Mouse (Mus musculus) liver, embryonic 15.5 days (tissue): Measurements from ENCODE around the gene Akr1c13. TPM values are rescaled to one million over a fixed set of nuclear protein-coding genes. Genes with fewer than 3 reads are reported as not detected.
"Not testable (repeated sequence)": the region's sequence is repeated elsewhere in the genome, so short reads cannot be mapped to it uniquely, and the experiment has no call there.

Experiments used
- ATAC-seq: fragments of 200-750 bp; cut with Nextera tagmentation; 2 replicates; pipeline ENCODE4 v1.8.0; 2017; ENCODE audit warnings: moderate number of reproducible peaks, mild to moderate bottlenecking, moderate library complexity; ENCODE audit not compliant: insufficient read depth
- H3K27ac ChIP-seq: fragments of 300-500 bp; sonication (generic); replicated peaks from 2 replicates; pipeline ENCODE4 v1.5.1; 2015; ENCODE audit warnings: mild to moderate bottlenecking, inconsistent platforms
- H3K27me3 ChIP-seq: fragments of 300-500 bp; sonication (generic); 2 replicates; pipeline ENCODE4 v1.6.1; 2015; ENCODE audit warnings: mild to moderate bottlenecking, inconsistent platforms
- H3K36me3 ChIP-seq: fragments of 300-500 bp; sonication (generic); replicated peaks from 2 replicates; pipeline ENCODE4 v1.6.1; 2015; ENCODE audit warnings: moderate library complexity, mild to moderate bottlenecking, inconsistent platforms
- H3K4me1 ChIP-seq: fragments of 300-500 bp; sonication (generic); replicated peaks from 2 replicates; pipeline ENCODE4 v1.6.1; 2015; ENCODE audit warnings: inconsistent platforms
- H3K4me2 ChIP-seq: fragments of 300-500 bp; sonication (generic); 2 replicates; pipeline ENCODE4 v1.6.1; 2015; ENCODE audit warnings: moderate library complexity, mild to moderate bottlenecking, inconsistent platforms
- H3K4me3 ChIP-seq: fragments of 300-500 bp; sonication (generic); replicated peaks from 2 replicates; pipeline ENCODE4 v1.5.1; 2015; ENCODE audit warnings: mild to moderate bottlenecking, inconsistent platforms
- H3K9ac ChIP-seq: fragments of 300-500 bp; sonication (generic); 2 replicates; pipeline ENCODE4 v1.6.1; 2015; ENCODE audit warnings: moderate library complexity, mild to moderate bottlenecking, inconsistent platforms
- H3K9me3 ChIP-seq: fragments of 300-500 bp; sonication (generic); replicated peaks from 2 replicates; pipeline ENCODE4 v1.6.1; 2016; ENCODE audit warnings: inconsistent platforms
- WGBS: fragments of 180-500 bp; shearing (Covaris S2); methylation state at CpG from one replicate; pipeline ENCODE4 v1.1.7; 2015; ENCODE audit warnings: mixed read lengths; ENCODE audit not compliant: insufficient replicate concordance; 5-methylcytosine and 5-hydroxymethylcytosine counted together
- polyA plus RNA-seq: library from polyadenylated mRNA; unstranded; fragments of >200 nt; fragmentation: Nextera tagmentation; extraction: Ambion mirVana; gene quantifications from 2 replicates; pipeline ENCODE4 v1.2.1, GENCODE M21; 2015

Akr1c13 gene
- polyA plus RNA-seq, 1 experiment from 2014 or later, result 44.6 TPM

GRCm38 (mm10) chr13:4192511-4192910, 1.6 kb downstream of the Akr1c13 start:
- Histone ChIP-seq H3K9ac (no peak overlapping the region), H3K4me1 (no peaks in the 10 kb centered on the region), H3K4me3 (0 out of 2 replicates have a peak overlapping the region, but pooled peaks have one; percentile 2), H3K27me3 (no peaks in the 10 kb centered on the region), H3K9me3 (no peaks in the 10 kb centered on the region), H3K4me2 (no peak overlapping the region), H3K36me3 (no peaks in the 10 kb centered on the region), H3K27ac (no peak overlapping the region)
- no peak for ATAC-seq
- 33% methylated on average over 3 of the region's 3 CpGs for WGBS

- no peak overlapping the region for H3K4me3 ChIP-seq
- H3K27me3 ChIP-seq, result no peaks in the 10 kb centered on the region
- no peak overlapping the region for H3K27ac ChIP-seq
- no peaks in the 10 kb centered on the region for H3K36me3 ChIP-seq
- no peaks in the 10 kb centered on the region for H3K4me1 ChIP-seq
- no peak overlapping the region for H3K9ac ChIP-seq
- H3K9me3 ChIP-seq, result no peaks in the 10 kb centered on the region
- H3K4me2 ChIP-seq, result no peak overlapping the region
- peak; percentile 54; the same call in 1 of the 2 replicates for ATAC-seq
- 16% methylated on average over 1 of the region's 1 CpGs for WGBS
These were observed 15.4 kb downstream of the Akr1c13 start for GRCm38 (mm10) chr13:4206147-4206903.

- Histone ChIP-seq H3K4me3 (no peak overlapping the region), H3K27ac (no peak overlapping the region), H3K9ac (no peak overlapping the region), H3K36me3 (no peaks in the 10 kb centered on the region), H3K4me2 (no peak overlapping the region), H3K9me3 (no peaks in the 10 kb centered on the region), H3K4me1 (no peaks in the 10 kb centered on the region), H3K27me3 (no peaks in the 10 kb centered on the region)
- WGBS, result 68% methylated on average over 20 of the region's 20 CpGs
- no peak for ATAC-seq
These were observed 20.8 kb downstream of the Akr1c13 start for GRCm38 (mm10) chr13:4211560-4212299.

DNA sequence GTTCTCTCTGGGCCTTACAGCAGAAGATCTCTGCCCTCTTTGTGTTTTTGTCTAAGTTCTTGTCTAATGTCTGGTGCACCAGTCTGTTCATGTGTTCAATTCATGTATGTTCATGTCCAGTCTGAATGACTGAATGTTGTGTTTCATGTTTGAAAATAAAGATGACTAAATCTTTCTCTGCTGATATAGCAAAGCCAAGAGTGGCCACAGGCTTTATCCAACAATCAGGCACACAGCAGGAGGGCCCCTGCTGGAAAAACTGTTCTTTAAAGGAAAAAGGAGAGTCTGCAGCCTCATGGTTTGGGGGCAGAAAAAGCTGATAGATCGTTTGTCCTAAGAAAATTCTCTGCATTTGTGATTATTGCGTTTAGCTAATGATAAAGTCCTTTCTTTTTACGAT, 21.4 kb downstream of the Akr1c13 start:
- no peaks in the 10 kb centered on the region for H3K27me3 ChIP-seq
- no peaks in the 10 kb centered on the region for H3K4me1 ChIP-seq
- 50% methylated on average over 3 of the region's 3 CpGs for WGBS
- H3K9ac ChIP-seq, result no peak overlapping the region
- no peak for ATAC-seq
- H3K4me3 ChIP-seq, result no peak overlapping the region
- no peaks in the 10 kb centered on the region for H3K36me3 ChIP-seq
- H3K27ac ChIP-seq, result no peak overlapping the region
- H3K4me2 ChIP-seq, result no peak overlapping the region
- no peaks in the 10 kb centered on the region for H3K9me3 ChIP-seq

- not testable (repeated sequence) for H3K27ac ChIP-seq, H3K4me1 ChIP-seq, H3K9ac ChIP-seq, H3K36me3 ChIP-seq, H3K9me3 ChIP-seq, H3K4me3 ChIP-seq, H3K27me3 ChIP-seq, ATAC-seq, H3K4me2 ChIP-seq
- 60% methylated on average over 1 of the region's 1 CpGs for WGBS
These were observed 24.5 kb downstream of the Akr1c13 start for GRCm38 (mm10) chr13:4215496-4215895.

GRCm38 (mm10) chr13:4228441-4228840, 37.5 kb downstream of the Akr1c13 start, which contains the start of gene Akr1c19:
Gene Akr1c19 (plus strand): TSS chr13:4228700.
- Histone ChIP-seq H3K36me3 (no peaks in the 10 kb centered on the region), H3K4me3 (no peak within 1 kb of the TSS), H3K27me3 (no peaks in the 10 kb centered on the region), H3K9me3 (no peaks in the 10 kb centered on the region), H3K9ac (no peak within 1 kb of the TSS), H3K27ac (no peak within 1 kb of the TSS), H3K4me2 (no peak within 1 kb of the TSS), H3K4me1 (no peaks in the 10 kb centered on the region; the same call in 1 of the 2 replicates)
- 29% methylated on average over 1 of the region's 1 CpGs for WGBS
- no peak for ATAC-seq

DNA sequence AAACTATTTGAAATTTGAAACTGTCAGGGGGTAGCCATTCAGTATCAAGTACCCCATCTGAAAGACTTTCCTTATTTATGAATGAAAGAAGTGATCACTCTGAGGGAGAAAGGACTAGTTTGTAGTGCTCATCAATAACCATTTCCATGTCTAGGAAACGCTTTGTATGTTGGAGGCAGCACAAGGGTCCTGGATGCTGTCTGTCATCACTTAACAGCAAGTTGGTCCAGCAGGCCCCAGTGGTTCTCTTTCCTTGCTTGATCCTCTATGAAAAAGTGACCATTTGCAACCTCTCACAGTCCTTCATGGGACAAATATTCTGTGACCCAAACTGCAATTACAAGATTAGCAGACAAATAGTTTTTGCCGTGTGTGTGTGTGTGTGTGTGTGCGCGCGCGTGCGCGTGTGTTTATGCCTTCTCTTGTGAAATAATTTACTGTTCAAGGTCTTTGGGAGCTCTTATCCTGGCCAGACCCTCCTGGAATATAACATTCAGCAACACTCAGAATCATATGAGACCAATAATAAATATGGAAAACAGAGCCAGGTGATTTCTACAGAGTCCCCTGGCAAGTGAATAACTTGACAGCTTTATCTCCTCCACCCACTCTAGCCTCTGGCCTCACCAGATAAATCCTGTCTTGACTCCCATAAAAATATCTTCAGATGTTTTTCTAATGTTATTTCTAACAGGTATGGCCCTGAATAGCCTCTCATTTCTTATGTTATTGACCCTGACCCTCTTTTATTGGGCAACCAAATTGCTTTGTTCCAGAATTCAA, 40.1 kb downstream of the Akr1c13 start:
- no peak for ATAC-seq
- Histone ChIP-seq H3K4me1 (no peaks in the 10 kb centered on the region; the same call in 1 of the 2 replicates), H3K27me3 (no peaks in the 10 kb centered on the region), H3K9me3 (no peaks in the 10 kb centered on the region), H3K4me2 (no peak overlapping the region), H3K4me3 (no peak overlapping the region), H3K36me3 (no peaks in the 10 kb centered on the region), H3K9ac (no peak overlapping the region), H3K27ac (no peak overlapping the region)
- 89% methylated on average over 8 of the region's 8 CpGs for WGBS

GRCm38 (mm10) chr13:4233135-4233534, 42.2 kb downstream of the Akr1c13 start:
- H3K4me3 ChIP-seq, result no peak overlapping the region
- H3K4me1 ChIP-seq, result no peaks in the 10 kb centered on the region; the same call in 1 of the 2 replicates
- H3K27me3 ChIP-seq, result no peaks in the 10 kb centered on the region
- H3K4me2 ChIP-seq, result 0 out of 2 replicates have a peak overlapping the region, but pooled peaks have one; percentile 10
- ATAC-seq, result no peak
- no peaks in the 10 kb centered on the region for H3K9me3 ChIP-seq
- WGBS, result 55% methylated on average over 1 of the region's 1 CpGs
- H3K9ac ChIP-seq, result no peak overlapping the region
- no peak overlapping the region for H3K27ac ChIP-seq
- no peaks in the 10 kb centered on the region for H3K36me3 ChIP-seq

DNA sequence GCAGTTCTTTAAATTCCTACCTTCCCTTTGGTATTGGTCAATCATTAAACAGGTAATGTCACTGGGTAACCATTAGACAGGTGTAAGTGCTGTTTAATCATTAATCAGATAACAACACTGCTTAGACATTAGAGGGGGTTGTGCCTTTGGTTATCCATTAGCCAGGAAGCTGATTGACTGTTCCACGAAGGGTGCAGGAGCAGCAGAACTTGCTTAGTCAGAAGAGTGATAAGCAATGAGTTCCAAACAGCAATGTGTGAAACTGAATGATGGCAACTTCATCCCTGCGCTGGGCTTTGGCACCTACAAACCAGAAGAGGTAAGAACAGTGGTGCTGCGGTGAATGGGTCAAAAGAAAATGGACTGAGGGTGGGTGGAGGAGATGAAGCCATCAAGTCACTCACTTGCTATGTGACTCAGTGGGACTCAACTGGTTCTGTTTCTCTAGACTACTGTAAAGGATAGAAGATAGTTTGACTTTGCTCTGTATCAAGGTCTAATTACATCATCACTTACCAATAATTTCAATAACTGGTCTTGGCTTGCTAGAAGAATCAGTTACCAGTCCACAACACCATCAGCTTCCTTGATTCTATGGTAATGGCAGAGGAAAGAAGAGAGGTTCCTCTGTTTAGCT, 42.7 kb downstream of the Akr1c13 start:
- WGBS, result 45% methylated on average over 3 of the region's 3 CpGs
- Histone ChIP-seq H3K27ac (no peak overlapping the region), H3K9me3 (no peaks in the 10 kb centered on the region), H3K27me3 (no peaks in the 10 kb centered on the region), H3K4me3 (peak overlapping the region; percentile 38), H3K9ac (no peak overlapping the region), H3K36me3 (no peaks in the 10 kb centered on the region), H3K4me1 (no peaks in the 10 kb centered on the region; the same call in 1 of the 2 replicates), H3K4me2 (peak overlapping the region; percentile 29; the same call in 1 of the 2 replicates)
- peak; percentile 88 for ATAC-seq

DNA sequence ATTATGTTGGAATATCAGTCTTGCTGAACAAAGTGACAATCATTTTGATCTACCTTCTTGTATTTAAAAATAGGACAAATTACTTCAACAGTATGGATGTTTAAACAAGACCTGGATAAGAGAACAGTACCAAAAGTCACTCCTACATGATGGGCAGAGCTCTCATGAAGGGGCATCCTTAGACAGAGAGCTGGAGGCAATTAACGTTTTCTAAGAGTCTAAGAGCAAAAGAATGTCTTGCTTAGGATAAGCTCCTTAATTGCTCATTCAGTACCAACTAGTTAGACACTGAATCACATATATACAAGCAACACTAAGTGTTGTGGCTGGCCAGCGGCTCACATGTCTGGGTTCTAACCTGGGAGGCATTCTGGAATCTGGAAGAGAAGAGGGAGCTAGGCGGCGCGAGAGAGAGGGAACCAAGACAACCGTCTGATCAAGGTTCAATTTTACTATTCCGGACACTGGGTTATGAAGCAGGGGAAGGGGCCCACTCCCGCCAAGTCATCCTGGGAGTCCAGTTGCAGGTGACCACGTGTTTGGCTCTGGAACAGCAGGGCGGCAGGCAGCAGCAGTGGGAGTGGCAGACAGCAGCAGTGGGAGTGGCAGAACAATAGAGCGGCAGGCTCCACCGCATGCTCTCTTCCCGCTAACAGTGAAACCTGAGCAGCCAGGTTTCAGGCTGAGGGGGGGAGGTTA, 54.1 kb downstream of the Akr1c13 start:
- no peak overlapping the region for H3K9ac ChIP-seq
- no peak overlapping the region for H3K4me3 ChIP-seq

More for the DNA sequence above, 54.1 kb downstream of the Akr1c13 start:
- H3K27ac ChIP-seq, result no peak overlapping the region
- no peak overlapping the region; the same call in none of the 2 replicates for H3K4me2 ChIP-seq
- H3K27me3 ChIP-seq, result no peaks in the 10 kb centered on the region
- H3K4me1 ChIP-seq, result no peaks in the 10 kb centered on the region
- H3K36me3 ChIP-seq, result 0 out of 2 replicates have a peak, but pooled peaks cover 4% of the 10 kb centered on the region
- ATAC-seq, result peak; percentile 49; the same call in 1 of the 2 replicates
- no peaks in the 10 kb centered on the region for H3K9me3 ChIP-seq
- WGBS, result 8% methylated on average over 13 of the region's 13 CpGs
